Mouse (Mus musculus) stomach, postnatal 0 days (tissue): ENCODE data around the gene Rbpms2. TPM values are rescaled to one million over a fixed set of nuclear protein-coding genes. Genes with fewer than 3 reads are reported as not detected.

Experiments
- ATAC-seq: fragments of 200-750 bp; cut with Nextera tagmentation; 2 replicates; pipeline ENCODE4 v1.8.0; 2017; ENCODE audit not compliant: low FRiP score, low TSS enrichment
- DNase-seq: peaks from one replicate; pipeline ENCODE4 v3.0.0-alpha.2; 2016; ENCODE audit warnings: low spot score
- H3K27ac ChIP-seq: fragments of 300-500 bp; sonication (generic); replicated peaks from 2 replicates; pipeline ENCODE4 v1.5.1; 2014; ENCODE audit warnings: mild to moderate bottlenecking, control low read depth
- H3K27me3 ChIP-seq: fragments of 300-500 bp; sonication (generic); 2 replicates; pipeline ENCODE4 v1.6.1; 2014; ENCODE audit warnings: low read length; ENCODE audit not compliant: control insufficient read depth, insufficient read depth
- H3K36me3 ChIP-seq: fragments of 300-500 bp; sonication (generic); 2 replicates; pipeline ENCODE4 v1.6.1; 2014; ENCODE audit warnings: low read length, mixed read lengths; ENCODE audit not compliant: control insufficient read depth, insufficient read depth
- H3K4me1 ChIP-seq: fragments of 300-500 bp; sonication (generic); replicated peaks from 2 replicates; pipeline ENCODE4 v1.6.1; 2014; ENCODE audit warnings: antibody characterized with exemption; ENCODE audit not compliant: control insufficient read depth, insufficient read depth
- H3K4me2 ChIP-seq: fragments of 300-500 bp; sonication (generic); replicated peaks from 2 replicates; pipeline ENCODE4 v1.6.1; 2014; ENCODE audit warnings: low read depth, mild to moderate bottlenecking, control low read depth, moderate library complexity
- H3K4me3 ChIP-seq: fragments of 300-500 bp; sonication (generic); 2 replicates; pipeline ENCODE4 v1.5.1; 2014; ENCODE audit warnings: low read depth, low read length, control low read depth
- H3K9ac ChIP-seq: fragments of 300-500 bp; sonication (generic); 2 replicates; pipeline ENCODE4 v1.6.1; 2014; ENCODE audit warnings: mild to moderate bottlenecking, low read length, control low read depth, mixed read lengths
- H3K9me3 ChIP-seq: fragments of 300-500 bp; sonication (generic); 2 replicates; pipeline ENCODE4 v1.6.1; 2016; ENCODE audit warnings: low read length; ENCODE audit not compliant: control insufficient read depth
- CTCF ChIP-seq: IDR thresholded peaks from 2 replicates; pipeline ENCODE4 v1.5.1; 2016; ENCODE audit warnings: antibody characterized with exemption, low read depth, mild to moderate bottlenecking, moderate library complexity
- EP300 ChIP-seq: optimal IDR thresholded peaks from 2 replicates; pipeline ENCODE3; 2016; ENCODE audit warnings: antibody characterized with exemption
- WGBS: fragments of 180-500 bp; shearing (Covaris S2); extraction: QIAGEN DNeasy Blood & Tissue Kit; methylation state at CpG from one replicate; pipeline ENCODE4 v1.1.7; 2014; 5-methylcytosine and 5-hydroxymethylcytosine counted together
- polyA plus RNA-seq: library from polyadenylated mRNA; unstranded; fragments of >200 nt; fragmentation: Nextera tagmentation; extraction: Ambion mirVana; gene quantifications from 2 replicates; pipeline ENCODE4 v1.2.1, GENCODE M21; 2015

The Rbpms2 gene
- polyA plus RNA-seq, 1 experiment from 2014 or later, result 19.9 TPM

DNA sequence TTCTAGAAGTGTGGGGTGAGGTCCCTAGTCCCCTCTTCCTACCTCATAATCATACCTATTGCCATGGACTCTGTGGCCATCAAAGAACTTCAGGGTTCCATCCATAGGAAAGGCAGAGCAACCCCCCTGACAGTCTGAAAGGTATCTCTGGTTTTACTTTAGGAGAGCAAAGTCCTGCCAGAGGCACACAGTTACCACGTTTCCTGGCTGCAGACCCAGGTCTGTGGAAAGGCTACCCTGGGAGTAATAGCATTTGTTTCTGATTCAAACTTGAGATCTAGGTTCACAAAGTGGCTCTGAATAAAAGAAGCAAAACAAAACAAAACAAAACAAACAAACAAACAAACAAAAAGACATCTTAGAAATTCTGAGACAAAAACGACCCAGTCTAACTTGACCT is 5.2 kb upstream of the Rbpms2 start:
- Histone ChIP-seq H3K4me1 (no peaks in the 10 kb centered on the region), H3K4me2 (no peak overlapping the region), H3K36me3 (no peaks in the 10 kb centered on the region), H3K27me3 (no peaks in the 10 kb centered on the region), H3K4me3 (no peak overlapping the region), H3K9ac (no peak overlapping the region), H3K27ac (no peak overlapping the region), H3K9me3 (no peaks in the 10 kb centered on the region)
- ATAC-seq (no peak), DNase-seq (no peak)
- TF ChIP-seq EP300 (no peak), CTCF (no peak)
- 65% methylated on average over 2 of the region's 2 CpGs for WGBS

DNA sequence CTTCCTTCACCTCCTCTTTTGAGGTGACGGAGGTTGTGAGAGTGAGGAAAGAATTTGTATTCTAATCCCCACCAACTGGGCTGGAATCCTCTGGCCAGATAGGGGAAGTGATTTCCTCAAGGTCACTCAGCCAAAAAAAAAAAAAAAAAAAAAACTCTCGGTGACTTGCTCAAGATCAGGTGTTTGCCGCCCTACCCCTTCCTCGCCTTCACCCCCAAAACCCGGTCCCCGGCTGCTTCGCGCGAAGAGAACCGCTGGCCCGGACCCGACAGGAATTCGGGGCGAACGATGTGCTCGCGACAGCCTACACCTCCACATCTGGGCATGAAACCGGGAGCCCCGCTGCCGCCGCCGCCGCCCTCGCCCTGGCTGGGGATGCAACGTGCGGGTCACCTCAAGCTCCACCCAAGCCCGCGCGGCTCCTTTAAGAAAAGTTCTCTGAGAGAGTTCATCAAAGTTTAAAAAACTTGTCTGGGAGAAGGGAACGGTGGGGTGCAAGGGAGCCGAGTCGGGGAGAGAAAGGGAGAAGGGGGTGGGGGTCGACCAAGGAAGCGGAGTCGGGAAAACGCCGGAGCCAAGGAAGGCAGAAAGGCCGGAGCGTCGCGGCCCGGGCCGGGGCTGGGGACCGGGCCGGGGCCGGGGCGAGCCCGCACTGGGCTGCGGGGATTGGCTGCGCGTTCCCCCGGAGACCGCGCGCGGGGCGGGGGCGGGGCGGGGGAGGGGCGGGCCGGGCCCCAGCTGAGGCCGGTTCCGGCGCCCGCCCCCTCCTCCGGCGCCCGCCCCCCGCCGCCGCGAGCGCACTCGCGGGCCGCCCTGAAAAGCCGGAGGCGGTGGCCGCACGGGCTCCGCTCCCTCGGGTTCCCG is 551 bp downstream of the Rbpms2 start:
- no peaks in the 10 kb centered on the region for H3K27me3 ChIP-seq
- peak overlapping the region; percentile 72 for H3K9ac ChIP-seq
- H3K9me3 ChIP-seq, result no peaks in the 10 kb centered on the region
- H3K4me3 ChIP-seq, result peak overlapping the region; percentile 73
- H3K27ac ChIP-seq, result peak overlapping the region; percentile 86
- H3K36me3 ChIP-seq, result no peaks in the 10 kb centered on the region
- H3K4me2 ChIP-seq, result peak overlapping the region; percentile 95
- DNase-seq, result peak; percentile 67
- under 1% methylated on average over 59 of the region's 83 CpGs for WGBS
- no peaks in the 10 kb centered on the region for H3K4me1 ChIP-seq
- TF ChIP-seq EP300, result no peak
- no peak for TF ChIP-seq CTCF
- peak; percentile 88 for ATAC-seq

DNA sequence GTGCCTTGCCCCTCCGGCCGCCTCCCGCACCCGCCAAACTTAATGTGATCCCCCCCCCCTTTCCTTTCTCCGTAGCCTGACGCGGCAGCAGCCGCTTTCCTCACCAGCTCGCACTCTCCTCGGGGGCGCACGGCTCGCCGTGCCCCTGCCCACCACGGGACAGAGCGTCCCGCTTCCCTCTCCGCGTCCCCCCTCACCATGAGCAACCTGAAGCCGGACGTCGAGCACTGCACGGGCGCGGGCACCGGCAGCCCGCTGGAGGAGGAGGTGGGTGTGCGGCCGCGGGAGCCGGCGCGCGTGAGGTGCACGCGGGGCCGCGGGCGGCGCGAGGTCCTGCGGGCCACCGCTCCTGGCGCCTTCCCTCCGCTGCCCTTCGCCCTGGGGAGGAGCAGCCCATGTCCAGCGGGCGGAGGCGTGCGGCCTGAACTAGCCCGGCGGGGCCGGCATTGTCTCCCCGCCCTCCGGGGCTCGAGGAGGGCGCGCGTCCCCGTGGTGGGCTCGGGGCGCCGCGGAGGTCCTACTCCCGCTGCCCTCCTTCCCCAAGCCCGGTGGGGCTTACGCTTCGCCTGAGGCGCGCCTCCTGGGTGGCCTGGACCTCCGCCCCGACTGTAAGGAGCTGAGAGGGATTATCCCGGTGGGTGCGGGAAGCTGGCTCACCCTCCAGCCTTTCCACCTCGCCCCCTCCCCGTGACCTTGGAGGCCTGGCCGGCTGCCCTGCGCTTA is 1.3 kb downstream of the Rbpms2 start:
- peak overlapping the region; percentile 78 for H3K27ac ChIP-seq
- H3K4me3 ChIP-seq, result peak overlapping the region; percentile 73
- peak overlapping the region; percentile 72 for H3K9ac ChIP-seq
- 2% methylated on average over 44 of the region's 78 CpGs for WGBS
- H3K9me3 ChIP-seq, result no peaks in the 10 kb centered on the region
- no peaks in the 10 kb centered on the region for H3K4me1 ChIP-seq
- peak overlapping the region; percentile 95 for H3K4me2 ChIP-seq
- ATAC-seq, result peak; percentile 69
- TF ChIP-seq CTCF, result no peak
- H3K27me3 ChIP-seq, result no peaks in the 10 kb centered on the region
- H3K36me3 ChIP-seq, result no peaks in the 10 kb centered on the region
- peak; percentile 40 for DNase-seq

DNA sequence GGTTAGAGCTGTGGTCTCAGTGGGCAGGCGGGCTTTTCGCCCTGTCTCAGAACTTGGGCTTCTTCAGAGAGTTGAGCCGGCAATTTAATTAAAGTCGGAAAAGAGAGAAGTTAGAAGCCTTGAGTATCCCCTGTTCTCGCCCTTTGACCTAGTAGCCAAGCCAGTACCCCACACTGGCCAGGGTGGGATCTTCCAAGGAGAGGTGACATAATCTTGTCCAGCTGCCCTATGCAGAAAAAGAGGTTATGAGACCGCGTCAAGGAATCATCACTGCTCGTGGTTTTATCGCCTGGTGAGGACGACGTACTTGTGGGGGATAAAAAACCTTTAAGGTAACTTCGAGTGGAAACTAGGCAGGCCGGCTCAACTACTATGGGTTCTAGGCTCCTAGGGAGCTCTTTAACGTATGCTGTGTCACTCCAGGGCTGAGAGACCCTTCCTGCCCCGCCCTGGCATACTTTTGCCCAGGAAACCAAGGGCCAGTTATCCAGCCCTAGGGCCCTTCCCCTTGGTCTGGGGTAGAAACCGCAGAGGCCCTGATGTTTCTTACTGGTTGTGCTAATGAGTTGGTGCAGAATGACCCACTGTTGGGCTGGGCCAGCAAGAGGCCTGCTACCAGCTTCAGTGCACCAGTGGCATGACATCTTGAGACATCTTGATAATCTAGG is 2.0 kb downstream of the Rbpms2 start:
- TF ChIP-seq EP300, result no peak
- Histone ChIP-seq H3K27ac (peak overlapping the region; percentile 78), H3K4me3 (peak overlapping the region; percentile 73), H3K36me3 (no peaks in the 10 kb centered on the region), H3K4me2 (peak overlapping the region; percentile 95), H3K9me3 (no peaks in the 10 kb centered on the region), H3K4me1 (no peaks in the 10 kb centered on the region), H3K27me3 (no peaks in the 10 kb centered on the region), H3K9ac (peak overlapping the region; percentile 72)
- 48% methylated on average over 16 of the region's 16 CpGs for WGBS
- DNase-seq, result no peak
- ATAC-seq, result no peak

DNA sequence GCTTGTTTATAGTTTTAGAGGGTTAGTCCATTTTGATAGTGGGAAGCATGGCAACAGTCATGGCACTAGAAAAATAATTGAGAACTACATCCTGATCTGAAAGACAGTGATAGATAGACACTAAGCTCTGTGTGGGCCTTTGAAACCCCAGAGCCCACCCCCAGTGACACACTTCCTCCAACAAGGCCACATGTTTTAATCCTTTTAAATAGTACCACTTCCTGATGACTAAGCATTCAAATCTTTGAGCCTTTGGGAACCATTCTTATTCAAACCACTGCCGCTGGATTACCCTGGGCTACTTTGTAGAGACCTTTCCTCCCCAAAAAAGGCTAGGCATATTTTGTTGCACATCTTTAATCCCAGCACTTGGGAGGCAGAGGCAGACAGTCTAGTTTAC is 6.3 kb downstream of the Rbpms2 start:
- Histone ChIP-seq H3K27ac (no peak overlapping the region), H3K36me3 (no peaks in the 10 kb centered on the region), H3K9ac (no peak overlapping the region), H3K4me3 (no peak overlapping the region), H3K4me2 (no peak overlapping the region), H3K4me1 (no peaks in the 10 kb centered on the region), H3K27me3 (0 out of 2 replicates have a peak, but pooled peaks cover 2% of the 10 kb centered on the region), H3K9me3 (no peaks in the 10 kb centered on the region)
- DNase-seq (no peak), ATAC-seq (no peak)
- TF ChIP-seq CTCF, result no peak
- TF ChIP-seq EP300, result no peak
- WGBS, result 73% methylated on average over 1 of the region's 1 CpGs
